Mouse (Mus musculus): Measurements from ENCODE around the gene Spag5. TPM values are rescaled to one million over a fixed set of nuclear protein-coding genes. Genes with fewer than 3 reads are reported as not detected.

Spag5 gene
- total RNA-seq, 2 experiments from 2014 or later = 32.6 to 33.2 TPM

GRCm38 (mm10) chr11:78324000-78324785, 22.9 kb downstream of the Spag5 start:
- DNase-seq = no peak

- DNase-seq = no peak
Measured at GRCm38 (mm10) chr11:78324965-78325364, 23.6 kb downstream of the Spag5 start.

GRCm38 (mm10) chr11:78327215-78327614, 25.9 kb downstream of the Spag5 start:
- DNase-seq = no peak

GRCm38 (mm10) chr11:78327634-78328511, 26.5 kb downstream of the Spag5 start, which contains the start of gene Pigs:
Pigs (plus strand) TSS chr11:78328415.
- peak; percentile 98 for DNase-seq

- no peak for DNase-seq
Measured at GRCm38 (mm10) chr11:78328512-78329056, 27.3 kb downstream of the Spag5 start.

GRCm38 (mm10) chr11:78332676-78333075, 31.3 kb downstream of the Spag5 start:
- DNase-seq = no peak

GRCm38 (mm10) chr11:78333992-78334391, 32.7 kb downstream of the Spag5 start:
- no peak for DNase-seq

GRCm38 (mm10) chr11:78337040-78337439, 35.7 kb downstream of the Spag5 start:
- DNase-seq = no peak

- DNase-seq = no peak
Measured at GRCm38 (mm10) chr11:78341702-78342101, 40.4 kb downstream of the Spag5 start.

GRCm38 (mm10) chr11:78343381-78344327, 42.3 kb downstream of the Spag5 start, which contains the start of gene Unc119:
Unc119 (plus strand) TSS chr11:78343482.
- DNase-seq = peak; percentile 82

GRCm38 (mm10) chr11:78344328-78344889, 43.1 kb downstream of the Spag5 start:
- DNase-seq = no peak

GRCm38 (mm10) chr11:78344890-78345715, 43.8 kb downstream of the Spag5 start:
- DNase-seq = peak; percentile 76

- DNase-seq = no peak
Measured at GRCm38 (mm10) chr11:78345801-78346200, 44.5 kb downstream of the Spag5 start.

- no peak for DNase-seq
Measured at GRCm38 (mm10) chr11:78346326-78347069, 45.2 kb downstream of the Spag5 start.

GRCm38 (mm10) chr11:78347070-78347754, 45.9 kb downstream of the Spag5 start:
- peak; percentile 83 for DNase-seq

- DNase-seq = no peak
Measured at GRCm38 (mm10) chr11:78347908-78348307, 46.6 kb downstream of the Spag5 start.

- no peak for DNase-seq
Measured at GRCm38 (mm10) chr11:78348474-78348873, 47.1 kb downstream of the Spag5 start.

GRCm38 (mm10) chr11:78349441-78350358, 48.4 kb downstream of the Spag5 start:
- DNase-seq = no peak
